Mouse (Mus musculus): ENCODE measurements at regions not wholly inside any gene's neighbourhood (a gene's known extent, or its start where the extent isn't known, plus 50 kb on each side); places are given as distances from the start of the nearest gene placed in this dataset.
A peak's percentile ranks its signal among the peaks of the same experiment; 100 is the strongest.
"Not testable (repeated sequence)": the region's sequence is repeated elsewhere in the genome, so short reads cannot be mapped to it uniquely, and the experiment has no call there.

DNA sequence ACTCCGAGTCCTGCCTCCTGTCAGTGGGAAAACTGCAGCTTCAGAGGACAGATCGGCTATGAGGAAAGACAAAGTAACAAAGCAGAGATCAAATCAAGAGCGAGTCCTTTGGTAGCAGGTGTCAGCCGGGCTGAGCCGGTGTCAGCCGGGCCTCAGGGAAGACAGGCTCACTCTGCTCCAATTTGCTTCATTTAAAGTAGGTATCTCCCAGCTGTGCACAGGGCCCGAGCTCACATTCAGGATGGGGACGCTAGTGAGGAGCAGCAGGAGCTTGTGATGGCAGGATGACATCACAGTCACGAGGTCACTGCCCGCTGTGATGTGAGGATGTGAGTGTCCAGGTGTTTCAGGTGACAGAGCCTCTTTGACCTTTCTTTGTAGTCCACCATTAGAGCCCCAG is 137.8 kb upstream of the Sfswap start:
- Histone ChIP-seq H3K9me3 (ENCODE audit: control insufficient read depth, low read length) (no peaks in the 10 kb centered on the region), H3K4me2 (replicated peaks; ENCODE audit: low read depth, low read length) (no peak overlapping the region), H3K27ac (ENCODE audit: low read depth, low read length) (no peak overlapping the region), H3K36me3 (ENCODE audit: control insufficient read depth, insufficient read depth, low read length) (no peaks in the 10 kb centered on the region), H3K4me3 (ENCODE audit: low read depth, low read length) (no peak overlapping the region), H3K27me3 (ENCODE audit: control insufficient read depth, insufficient read depth, low read length) (no peaks in the 10 kb centered on the region), H3K4me1 (replicated peaks; ENCODE audit: control insufficient read depth, insufficient read depth, low read length) (no peaks in the 10 kb centered on the region), H3K9ac (ENCODE audit: low read depth, low read length) (no peak overlapping the region)
- peak; percentile 51 for ATAC-seq (ENCODE audit: low FRiP score)
- whole genome bisulfite sequencing, result 65% methylated on average over 10 of the region's 10 CpGs
- peak; percentile 23 for DNase-seq (ENCODE audit: low spot score)

DNA sequence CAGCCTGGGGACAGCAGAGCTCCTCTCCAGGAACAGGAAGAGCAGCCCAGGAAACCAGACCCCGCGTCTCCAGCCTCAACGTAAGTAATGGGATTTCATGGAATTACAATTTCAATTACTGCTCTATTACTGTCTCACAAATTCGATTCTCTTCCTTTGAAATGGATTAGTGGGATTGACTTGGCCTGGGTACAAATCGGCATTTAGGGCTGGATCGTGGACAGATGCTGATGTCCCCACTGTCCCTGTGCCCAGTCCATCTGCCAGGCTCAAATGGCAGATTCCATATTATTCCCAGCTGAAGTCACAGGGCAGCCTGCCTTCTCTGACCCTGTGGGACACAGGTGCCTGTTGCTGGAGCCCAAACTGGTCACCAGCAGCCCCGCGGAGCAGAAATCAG is 136.0 kb upstream of the Sfswap start:
- Histone ChIP-seq H3K4me2 (replicated peaks; ENCODE audit: low read depth, low read length) (no peak overlapping the region), H3K27ac (ENCODE audit: low read depth, low read length) (no peak overlapping the region), H3K27me3 (ENCODE audit: control insufficient read depth, insufficient read depth, low read length) (no peaks in the 10 kb centered on the region), H3K36me3 (ENCODE audit: control insufficient read depth, insufficient read depth, low read length) (no peaks in the 10 kb centered on the region), H3K4me3 (ENCODE audit: low read depth, low read length) (no peak overlapping the region), H3K9ac (ENCODE audit: low read depth, low read length) (no peak overlapping the region), H3K4me1 (replicated peaks; ENCODE audit: control insufficient read depth, insufficient read depth, low read length) (no peaks in the 10 kb centered on the region), H3K9me3 (ENCODE audit: control insufficient read depth, low read length) (no peaks in the 10 kb centered on the region)
- ATAC-seq (ENCODE audit: low FRiP score) (no peak), DNase-seq (ENCODE audit: low spot score) (no peak)
- WGBS, result 81% methylated on average over 8 of the region's 8 CpGs

DNA sequence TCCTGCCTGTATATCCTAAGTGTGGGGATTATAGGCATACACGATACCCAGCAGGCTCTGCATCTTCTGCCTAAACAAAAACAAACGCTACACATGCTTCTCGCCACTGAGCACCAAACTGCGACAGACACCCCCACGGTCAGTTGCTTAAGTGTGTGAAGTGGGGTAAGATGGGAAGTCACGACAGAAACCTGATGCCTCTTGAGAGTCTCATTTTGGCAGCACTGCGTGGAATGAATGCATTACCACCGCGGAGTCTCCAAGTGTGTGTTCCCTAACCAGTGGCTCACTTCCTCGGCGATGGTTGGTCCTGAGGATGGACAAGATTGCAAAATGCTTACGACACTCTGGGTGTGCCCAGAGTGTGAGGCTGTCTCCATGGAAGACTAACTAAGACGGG is 133.8 kb upstream of the Sfswap start:
- Histone ChIP-seq H3K9ac (ENCODE audit: low read depth, low read length) (no peak overlapping the region), H3K4me2 (replicated peaks; ENCODE audit: low read depth, low read length) (no peak overlapping the region), H3K36me3 (ENCODE audit: control insufficient read depth, insufficient read depth, low read length) (no peaks in the 10 kb centered on the region), H3K4me3 (ENCODE audit: low read depth, low read length) (no peak overlapping the region), H3K27ac (ENCODE audit: low read depth, low read length) (no peak overlapping the region), H3K27me3 (ENCODE audit: control insufficient read depth, insufficient read depth, low read length) (no peaks in the 10 kb centered on the region), H3K4me1 (replicated peaks; ENCODE audit: control insufficient read depth, insufficient read depth, low read length) (no peaks in the 10 kb centered on the region), H3K9me3 (ENCODE audit: control insufficient read depth, low read length) (no peaks in the 10 kb centered on the region)
- WGBS, result 86% methylated on average over 13 of the region's 13 CpGs
- ATAC-seq (ENCODE audit: low FRiP score) (no peak), DNase-seq (ENCODE audit: low spot score) (no peak)

DNA sequence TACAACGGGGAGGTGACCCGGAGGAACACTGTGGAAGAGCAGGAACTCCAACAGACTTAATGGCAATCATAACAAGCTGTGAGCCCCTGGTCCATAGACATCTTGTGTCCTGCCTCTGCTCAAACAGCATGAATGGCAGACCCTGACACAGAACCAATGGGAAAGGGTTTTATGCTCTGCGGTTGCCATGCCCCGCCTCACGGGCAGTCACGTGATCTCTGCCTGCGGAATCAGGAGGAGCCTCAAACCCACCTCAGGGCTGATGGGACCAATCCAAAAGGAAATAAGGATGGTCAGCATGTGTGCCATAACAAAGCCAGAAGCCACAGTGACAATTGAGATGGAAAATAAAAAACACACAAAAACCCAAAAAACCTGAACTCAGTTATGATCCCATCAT is 120.2 kb upstream of the Sfswap start:
- Histone ChIP-seq H3K36me3 (ENCODE audit: control insufficient read depth, insufficient read depth, low read length) (no peaks in the 10 kb centered on the region), H3K4me3 (ENCODE audit: low read depth, low read length) (no peak overlapping the region), H3K27ac (ENCODE audit: low read depth, low read length) (no peak overlapping the region), H3K4me2 (replicated peaks; ENCODE audit: low read depth, low read length) (no peak overlapping the region), H3K4me1 (replicated peaks; ENCODE audit: control insufficient read depth, insufficient read depth, low read length) (no peaks in the 10 kb centered on the region), H3K9me3 (ENCODE audit: control insufficient read depth, low read length) (no peaks in the 10 kb centered on the region), H3K27me3 (ENCODE audit: control insufficient read depth, insufficient read depth, low read length) (no peaks in the 10 kb centered on the region), H3K9ac (ENCODE audit: low read depth, low read length) (no peak overlapping the region)
- WGBS, result 93% methylated on average over 7 of the region's 7 CpGs
- no peak for DNase-seq (ENCODE audit: low spot score)
- ATAC-seq (ENCODE audit: low FRiP score), result no peak

DNA sequence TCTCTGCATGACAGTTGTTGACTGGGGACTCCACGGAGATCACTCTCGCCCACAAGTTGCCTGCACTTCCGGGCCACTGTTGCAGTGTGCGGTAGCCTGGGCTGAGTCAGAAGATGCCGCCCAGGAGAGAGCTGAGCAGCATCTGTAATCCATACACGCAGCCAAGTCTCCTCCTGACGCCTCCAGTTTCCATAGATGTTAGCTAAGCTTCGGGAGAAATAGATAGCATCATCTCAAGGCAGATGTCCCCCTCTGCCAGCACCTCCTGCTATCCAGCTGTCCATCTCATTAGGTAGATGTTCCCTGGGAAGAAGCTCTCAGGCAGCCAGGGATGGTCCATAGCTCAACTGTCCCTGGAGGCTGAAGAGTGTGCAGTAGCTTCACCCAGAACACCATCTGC is 116.0 kb upstream of the Sfswap start:
- WGBS, result 91% methylated on average over 8 of the region's 8 CpGs

DNA sequence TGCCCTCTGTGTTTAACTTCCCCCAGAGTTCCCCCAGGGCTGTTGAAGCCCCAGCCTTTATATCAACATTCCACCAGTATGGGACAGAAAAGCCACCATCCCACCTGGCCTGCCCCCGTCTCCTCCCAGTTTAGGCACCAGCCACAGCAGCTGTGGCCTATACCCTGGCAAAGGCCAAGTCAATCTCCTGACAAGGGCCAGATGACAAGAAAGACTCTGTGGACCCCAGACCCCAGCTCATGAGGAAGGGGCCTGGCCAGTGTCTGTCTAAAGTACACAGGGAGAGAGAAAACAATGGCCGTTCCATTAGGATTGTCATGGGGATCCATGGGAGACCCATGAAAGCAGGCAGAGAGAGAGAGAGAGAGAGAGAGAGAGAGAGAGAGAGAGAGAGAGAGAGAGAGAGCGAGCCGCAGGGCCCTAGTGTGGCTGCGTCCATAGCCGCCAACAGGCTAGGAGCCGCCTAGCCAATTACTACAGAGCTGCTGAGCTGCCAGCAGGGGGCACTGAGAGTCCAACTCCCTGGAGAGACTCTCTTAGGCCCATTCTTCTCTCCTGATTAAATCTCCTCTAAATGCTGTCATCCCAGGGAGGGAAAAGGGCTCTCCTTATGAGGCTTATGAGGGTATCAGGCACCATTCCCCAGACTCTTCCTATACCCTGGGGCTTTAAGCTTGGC is 114.9 kb upstream of the Sfswap start:
- H3K36me3 ChIP-seq (ENCODE audit: control insufficient read depth, insufficient read depth, low read length); H3K9me3 ChIP-seq (ENCODE audit: control insufficient read depth, low read length); H3K4me1 ChIP-seq (replicated peaks; ENCODE audit: control insufficient read depth, insufficient read depth, low read length); H3K27me3 ChIP-seq (ENCODE audit: control insufficient read depth, insufficient read depth, low read length); H3K4me2 ChIP-seq (replicated peaks; ENCODE audit: low read depth, low read length); H3K27ac ChIP-seq (ENCODE audit: low read depth, low read length); H3K4me3 ChIP-seq (ENCODE audit: low read depth, low read length); H3K9ac ChIP-seq (ENCODE audit: low read depth, low read length): not testable (repeated sequence)
- peak; percentile 93 for ATAC-seq (ENCODE audit: low FRiP score)
- peak; percentile 19 for DNase-seq (ENCODE audit: low spot score)
- WGBS, result 56% methylated on average over 2 of the region's 7 CpGs

More for the DNA sequence above, 116.0 kb upstream of the Sfswap start:
- Histone ChIP-seq H3K27ac (ENCODE audit: low read depth, low read length) (no peak overlapping the region), H3K4me2 (replicated peaks; ENCODE audit: low read depth, low read length) (no peak overlapping the region), H3K36me3 (ENCODE audit: control insufficient read depth, insufficient read depth, low read length) (no peaks in the 10 kb centered on the region), H3K4me3 (ENCODE audit: low read depth, low read length) (no peak overlapping the region), H3K27me3 (ENCODE audit: control insufficient read depth, insufficient read depth, low read length) (no peaks in the 10 kb centered on the region), H3K9me3 (ENCODE audit: control insufficient read depth, low read length) (no peaks in the 10 kb centered on the region), H3K4me1 (replicated peaks; ENCODE audit: control insufficient read depth, insufficient read depth, low read length) (no peaks in the 10 kb centered on the region), H3K9ac (ENCODE audit: low read depth, low read length) (no peak overlapping the region)
- ATAC-seq (ENCODE audit: low FRiP score) (no peak), DNase-seq (ENCODE audit: low spot score) (no peak)

DNA sequence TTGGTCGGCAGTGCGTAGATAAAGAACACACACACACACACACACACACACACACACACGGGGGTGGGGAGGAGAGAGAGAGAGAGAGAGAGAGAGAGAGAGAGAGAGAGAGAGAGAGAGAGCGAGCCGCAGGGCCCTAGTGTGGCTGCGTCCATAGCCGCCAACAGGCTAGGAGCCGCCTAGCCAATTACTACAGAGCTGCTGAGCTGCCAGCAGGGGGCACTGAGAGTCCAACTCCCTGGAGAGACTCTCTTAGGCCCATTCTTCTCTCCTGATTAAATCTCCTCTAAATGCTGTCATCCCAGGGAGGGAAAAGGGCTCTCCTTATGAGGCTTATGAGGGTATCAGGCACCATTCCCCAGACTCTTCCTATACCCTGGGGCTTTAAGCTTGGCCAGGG is 114.3 kb upstream of the Sfswap start:
- not testable (repeated sequence) for DNase-seq (ENCODE audit: low spot score); H3K9ac ChIP-seq (ENCODE audit: low read depth, low read length); H3K36me3 ChIP-seq (ENCODE audit: control insufficient read depth, insufficient read depth, low read length); H3K4me3 ChIP-seq (ENCODE audit: low read depth, low read length); H3K4me1 ChIP-seq (replicated peaks; ENCODE audit: control insufficient read depth, insufficient read depth, low read length); H3K9me3 ChIP-seq (ENCODE audit: control insufficient read depth, low read length); H3K27ac ChIP-seq (ENCODE audit: low read depth, low read length); H3K4me2 ChIP-seq (replicated peaks; ENCODE audit: low read depth, low read length); H3K27me3 ChIP-seq (ENCODE audit: control insufficient read depth, insufficient read depth, low read length)
- no CpG with 5 or more reads among the region's 8 CpGs for WGBS
- peak; percentile 91 for ATAC-seq (ENCODE audit: low FRiP score)

DNA sequence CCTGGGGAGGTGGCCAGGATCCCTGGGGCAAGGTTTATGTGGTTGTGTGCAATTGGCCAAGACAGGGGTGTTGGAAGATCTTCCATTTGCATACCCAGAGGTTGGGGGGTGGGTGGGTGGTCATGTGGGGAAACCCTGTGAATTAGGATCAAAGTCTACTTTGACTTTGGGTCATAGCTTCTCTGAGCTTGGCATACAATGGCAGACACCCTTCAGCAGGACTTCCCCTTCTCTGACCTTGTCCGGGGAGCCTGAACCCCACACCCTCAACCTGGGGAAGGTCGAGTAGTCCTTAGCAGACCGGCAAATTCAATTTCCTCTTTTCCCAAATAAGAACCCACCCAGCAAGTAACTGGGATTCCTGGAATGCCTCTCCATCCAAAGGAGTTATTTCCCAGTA is 113.7 kb upstream of the Sfswap start:
- Histone ChIP-seq H3K4me3 (ENCODE audit: low read depth, low read length) (no peak overlapping the region), H3K36me3 (ENCODE audit: control insufficient read depth, insufficient read depth, low read length) (no peaks in the 10 kb centered on the region), H3K27me3 (ENCODE audit: control insufficient read depth, insufficient read depth, low read length) (no peaks in the 10 kb centered on the region), H3K27ac (ENCODE audit: low read depth, low read length) (no peak overlapping the region), H3K4me2 (replicated peaks; ENCODE audit: low read depth, low read length) (no peak overlapping the region), H3K9me3 (ENCODE audit: control insufficient read depth, low read length) (no peaks in the 10 kb centered on the region), H3K9ac (ENCODE audit: low read depth, low read length) (no peak overlapping the region), H3K4me1 (replicated peaks; ENCODE audit: control insufficient read depth, insufficient read depth, low read length) (no peaks in the 10 kb centered on the region)
- WGBS, result 69% methylated on average over 3 of the region's 3 CpGs
- DNase-seq (ENCODE audit: low spot score), result no peak
- no peak for ATAC-seq (ENCODE audit: low FRiP score)

DNA sequence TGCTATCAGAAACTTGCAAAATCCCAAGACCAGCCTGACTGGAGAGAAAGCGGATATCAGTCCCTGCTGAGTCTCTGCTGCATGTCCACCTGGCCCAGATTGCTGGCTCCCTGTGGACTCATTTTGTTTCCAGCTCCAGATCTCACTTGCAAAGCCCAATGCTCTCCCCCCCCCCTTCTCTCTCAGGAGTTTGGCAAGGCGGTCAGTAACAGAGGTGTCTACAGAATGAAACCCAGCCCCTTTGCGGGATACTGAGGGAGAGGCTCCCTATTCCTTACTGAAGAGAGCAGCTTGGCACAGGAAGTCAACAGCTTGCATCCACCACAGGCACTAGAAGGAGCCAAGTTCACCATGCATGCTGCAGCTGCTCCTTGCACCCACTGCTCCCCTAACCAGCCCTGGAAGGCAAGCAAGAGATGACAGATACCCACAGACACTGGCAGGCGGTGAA is 110.1 kb upstream of the Sfswap start:
- no peak overlapping the region for H3K9ac ChIP-seq (ENCODE audit: low read depth, low read length)
- H3K4me1 ChIP-seq (replicated peaks; ENCODE audit: control insufficient read depth, insufficient read depth, low read length), result no peaks in the 10 kb centered on the region
- no peak overlapping the region for H3K27ac ChIP-seq (ENCODE audit: low read depth, low read length)
- no peak overlapping the region for H3K4me2 ChIP-seq (replicated peaks; ENCODE audit: low read depth, low read length)
- H3K4me3 ChIP-seq (ENCODE audit: low read depth, low read length), result no peak overlapping the region
- H3K9me3 ChIP-seq (ENCODE audit: control insufficient read depth, low read length), result no peaks in the 10 kb centered on the region
- 67% methylated on average over 4 of the region's 4 CpGs for WGBS
- H3K36me3 ChIP-seq (ENCODE audit: control insufficient read depth, insufficient read depth, low read length), result no peaks in the 10 kb centered on the region
- ATAC-seq (ENCODE audit: low FRiP score), result no peak
- no peaks in the 10 kb centered on the region for H3K27me3 ChIP-seq (ENCODE audit: control insufficient read depth, insufficient read depth, low read length)
- DNase-seq (ENCODE audit: low spot score), result no peak

All from hindbrain, embryonic 11.5 days (tissue).